In genomic region chr8:49465070-49465469, GRCm38 (mm10) we compare ENCODE assay signal across 22 mouse cellular contexts.
DNase-seq lines count a peak whose midpoint lies in the region; ATAC-seq and TF ChIP-seq lines count a peak whose summit lies in the region.
"Had no signal": no experiment of that assay in that cellular context is flagged by ENCODE, and none has a peak within 500 bp of the region (broad histone marks: within the 10 kb centered on the region; RNA-seq: fewer than 3 reads in every experiment).

No protein-coding gene starts in this region.

- peaks cover 28% of the 10 kb centered on the region for H3K4me1 ChIP-seq in forebrain, embryonic 12.5 days
- H3K4me1 ChIP-seq in forebrain, postnatal 0 days (ENCODE audit: insufficient read depth), result peaks cover 7% of the 10 kb centered on the region; the same call in 1 of the 2 replicates
- peaks cover 14% of the 10 kb centered on the region for H3K4me1 ChIP-seq in midbrain, embryonic 11.5 days (ENCODE audit: control insufficient read depth, insufficient read depth, low read length)
- H3K4me1 ChIP-seq in midbrain, embryonic 13.5 days (replicated peaks), result peaks cover 30% of the 10 kb centered on the region
- no peaks in the 10 kb centered on the region for H3K4me1 ChIP-seq in embryonic facial prominence, embryonic 11.5 days (ENCODE audit: control insufficient read depth, insufficient read depth, low read length)
- H3K4me1 ChIP-seq: intestine, embryonic 15.5 days had no signal

- DNase-seq in forebrain, postnatal 0 days, result no peak
- peak; percentile 68 for DNase-seq in midbrain, embryonic 11.5 days (ENCODE audit: low spot score, missing footprints)
- peak; percentile 3 for DNase-seq in embryonic facial prominence, embryonic 11.5 days (ENCODE audit: low spot score)
- peak; percentile 37 for DNase-seq in retina, postnatal 1 day
- DNase-seq in adrenal gland, adult (ENCODE audit: inconsistent age in 2 of 2, low spot score in 1 of 2), result no peak
- DNase-seq: adrenal gland, postnatal 25 days; cerebellum, adult 11 months; cerebellum, adult 9-11 months; gastrocnemius, postnatal 10 days; kidney, adult 8-10 months; kidney, postnatal 10 days; lung, postnatal 4 days; right cerebral cortex, postnatal 14 days; thymus, adult 2 months; thymus, postnatal 4 days had no signal

- H3K36me3 ChIP-seq in forebrain, embryonic 12.5 days (replicated peaks), result no peaks in the 10 kb centered on the region
- H3K36me3 ChIP-seq in forebrain, postnatal 0 days (ENCODE audit: insufficient read depth), result no peaks in the 10 kb centered on the region
- no peaks in the 10 kb centered on the region for H3K36me3 ChIP-seq in midbrain, embryonic 11.5 days (ENCODE audit: control insufficient read depth, insufficient read depth, low read length)
- no peaks in the 10 kb centered on the region for H3K36me3 ChIP-seq in midbrain, embryonic 13.5 days
- no peaks in the 10 kb centered on the region for H3K36me3 ChIP-seq in embryonic facial prominence, embryonic 11.5 days (replicated peaks; ENCODE audit: control insufficient read depth, insufficient read depth, low read depth, low read length)
- H3K36me3 ChIP-seq: heart, embryonic 10.5 days; intestine, embryonic 15.5 days had no signal

- H3K4me2 ChIP-seq in forebrain, embryonic 12.5 days, result no peak overlapping the region
- no peak overlapping the region for H3K4me2 ChIP-seq in forebrain, postnatal 0 days (ENCODE audit: low read depth)
- H3K4me2 ChIP-seq in midbrain, embryonic 11.5 days, result no peak overlapping the region
- no peak overlapping the region for H3K4me2 ChIP-seq in midbrain, embryonic 13.5 days (replicated peaks)
- no peak overlapping the region for H3K4me2 ChIP-seq in embryonic facial prominence, embryonic 11.5 days (ENCODE audit: low read depth, low read length)

- H3K9ac ChIP-seq in forebrain, embryonic 12.5 days, result no peak overlapping the region
- H3K9ac ChIP-seq in forebrain, postnatal 0 days, result no peak overlapping the region
- H3K9ac ChIP-seq in midbrain, embryonic 11.5 days (ENCODE audit: low read length), result no peak overlapping the region
- H3K9ac ChIP-seq in midbrain, embryonic 13.5 days (replicated peaks), result no peak overlapping the region
- no peak overlapping the region for H3K9ac ChIP-seq in embryonic facial prominence, embryonic 11.5 days (replicated peaks; ENCODE audit: low read length)
- H3K9ac ChIP-seq: intestine, embryonic 15.5 days had no signal

- H3K4me3 ChIP-seq in forebrain, embryonic 12.5 days (replicated peaks), result no peak overlapping the region
- H3K4me3 ChIP-seq in forebrain, postnatal 0 days (ENCODE audit: low read depth, low read length), result no peak overlapping the region
- no peak overlapping the region for H3K4me3 ChIP-seq in midbrain, embryonic 11.5 days (ENCODE audit: low read depth, low read length)
- H3K4me3 ChIP-seq in midbrain, embryonic 13.5 days (replicated peaks), result no peak overlapping the region
- no peak overlapping the region for H3K4me3 ChIP-seq in embryonic facial prominence, embryonic 11.5 days (ENCODE audit: low read depth, low read length)
- H3K4me3 ChIP-seq: intestine, embryonic 15.5 days; myocyte had no signal

- H3K9me3 ChIP-seq in forebrain, embryonic 12.5 days, result no peaks in the 10 kb centered on the region
- no peaks in the 10 kb centered on the region for H3K9me3 ChIP-seq in forebrain, postnatal 0 days (ENCODE audit: low read length)
- no peaks in the 10 kb centered on the region for H3K9me3 ChIP-seq in midbrain, embryonic 11.5 days (ENCODE audit: control insufficient read depth, low read length)
- H3K9me3 ChIP-seq in midbrain, embryonic 13.5 days, result no peaks in the 10 kb centered on the region
- H3K9me3 ChIP-seq in embryonic facial prominence, embryonic 11.5 days (replicated peaks; ENCODE audit: control insufficient read depth, low read length), result no peaks in the 10 kb centered on the region
- H3K9me3 ChIP-seq: heart, embryonic 10.5 days; intestine, embryonic 15.5 days had no signal

- TF ChIP-seq CTCF in forebrain, postnatal 0 days (IDR thresholded peaks at IDR 0.05; ENCODE audit: low read depth), result no peak

- WGBS in forebrain, embryonic 12.5 days, result 68% methylated on average over 7 of the region's 7 CpGs
- 67% methylated on average over 7 of the region's 7 CpGs for WGBS in forebrain, postnatal 0 days
- WGBS in midbrain, embryonic 11.5 days, result 69% methylated on average over 7 of the region's 7 CpGs
- 55% methylated on average over 7 of the region's 7 CpGs for WGBS in midbrain, embryonic 13.5 days
- 55% methylated on average over 7 of the region's 7 CpGs for WGBS in embryonic facial prominence, embryonic 11.5 days

- ATAC-seq in forebrain, embryonic 12.5 days (ENCODE audit: low FRiP score), result peak; percentile 43; the same call in 1 of the 2 replicates
- ATAC-seq in forebrain, postnatal 0 days, result no peak
- no peak for ATAC-seq in midbrain, embryonic 11.5 days (ENCODE audit: low FRiP score)
- no peak for ATAC-seq in midbrain, embryonic 13.5 days
- ATAC-seq in embryonic facial prominence, embryonic 11.5 days (replicated peaks; ENCODE audit: insufficient number of reproducible peaks, low FRiP score, low TSS enrichment, low read depth), result no peak
- ATAC-seq: CD4-positive, CD25-positive, alpha-beta regulatory T cell, adult 4 months; intestine, embryonic 15.5 days had no signal

- no peak overlapping the region for H3K27ac ChIP-seq in forebrain, embryonic 12.5 days
- no peak overlapping the region for H3K27ac ChIP-seq in forebrain, postnatal 0 days (ENCODE audit: low read depth, low read length)
- H3K27ac ChIP-seq in midbrain, embryonic 11.5 days (ENCODE audit: low read depth, low read length), result no peak overlapping the region
- no peak overlapping the region for H3K27ac ChIP-seq in midbrain, embryonic 13.5 days
- no peak overlapping the region for H3K27ac ChIP-seq in embryonic facial prominence, embryonic 11.5 days (replicated peaks; ENCODE audit: low read depth, low read length)
- H3K27ac ChIP-seq: heart, embryonic 10.5 days; intestine, embryonic 15.5 days; stomach, postnatal 0 days had no signal

- H3K27me3 ChIP-seq in forebrain, embryonic 12.5 days, result peaks cover 21% of the 10 kb centered on the region
- H3K27me3 ChIP-seq in forebrain, postnatal 0 days (ENCODE audit: insufficient read depth, low read length), result no peaks in the 10 kb centered on the region
- H3K27me3 ChIP-seq in midbrain, embryonic 11.5 days (ENCODE audit: control insufficient read depth, insufficient read depth, low read length), result no peaks in the 10 kb centered on the region
- H3K27me3 ChIP-seq in midbrain, embryonic 13.5 days, result no peaks in the 10 kb centered on the region
- H3K27me3 ChIP-seq in embryonic facial prominence, embryonic 11.5 days (ENCODE audit: control insufficient read depth, insufficient read depth, low read length), result no peaks in the 10 kb centered on the region
- H3K27me3 ChIP-seq: intestine, embryonic 15.5 days had no signal

Comparison
In these comparisons a context has a peak if more than half of its experiments do, and no peak if none do; other contexts are left out.
1. DNase-seq: peak in midbrain, embryonic 11.5 days (single experiment), embryonic facial prominence, embryonic 11.5 days (single experiment) and retina, postnatal 1 day (single experiment); none in forebrain, postnatal 0 days (single experiment) and adrenal gland, adult (0 of 2).